Mouse (Mus musculus): ENCODE results near the gene Gale. TPM values are rescaled to one million over a fixed set of nuclear protein-coding genes. Genes with fewer than 3 reads are reported as not detected.
A peak's percentile ranks its signal among the peaks of the same experiment; 100 is the strongest.

Gene Gale
- 39.6 and 42.9 TPM in 2 replicates for polyA plus RNA-seq (2012; rRNA removed)

- peak within 1 kb of the TSS; percentile 89 for H3K4me3 ChIP-seq (replicated peaks; ENCODE audit: insufficient read depth, low read depth, low read length)
- H3K27ac ChIP-seq (ENCODE audit: insufficient read depth, low read length): peak within 1 kb of the TSS; percentile 91
- H3K4me1 ChIP-seq (ENCODE audit: control insufficient read depth, insufficient read depth, low read length): peaks cover 6% of the 10 kb centered on the region; the same call in 1 of the 2 replicates
- under 1% methylated on average over 56 of the region's 56 CpGs for whole genome bisulfite sequencing
- H3K27me3 ChIP-seq (ENCODE audit: control insufficient read depth, insufficient read depth, low read length): no peaks in the 10 kb centered on the region
- peak; percentile 96 for DNase-seq
- TF ChIP-seq CTCF (IDR thresholded peaks at IDR 0.05; ENCODE audit: borderline replicate concordance, insufficient read depth, low read depth, low read length) (no peak), POLR2A (IDR thresholded peaks at IDR 0.05; ENCODE audit: borderline replicate concordance, insufficient read depth, low read length) (peak; percentile 94)
Observed at GRCm38 (mm10) chr4:135963457-135964193, at the start of gene Gale. Gene Gale, plus strand, starts transcription at chr4:135963727.

- no peak for DNase-seq
- 95% methylated on average over 13 of the region's 13 CpGs for WGBS
- Histone ChIP-seq H3K4me3 (replicated peaks; ENCODE audit: insufficient read depth, low read depth, low read length) (no peak overlapping the region), H3K27ac (ENCODE audit: insufficient read depth, low read length) (no peak overlapping the region), H3K4me1 (ENCODE audit: control insufficient read depth, insufficient read depth, low read length) (no peaks in the 10 kb centered on the region; the same call in 1 of the 2 replicates), H3K27me3 (ENCODE audit: control insufficient read depth, insufficient read depth, low read length) (no peaks in the 10 kb centered on the region)
- TF ChIP-seq CTCF (IDR thresholded peaks at IDR 0.05; ENCODE audit: borderline replicate concordance, insufficient read depth, low read depth, low read length) (no peak), POLR2A (IDR thresholded peaks at IDR 0.05; ENCODE audit: borderline replicate concordance, insufficient read depth, low read length) (no peak)
Observed at GRCm38 (mm10) chr4:135918635-135919279, 44.8 kb upstream of the Gale start.

GRCm38 (mm10) chr4:135919280-135919639, 44.3 kb upstream of the Gale start:
- Histone ChIP-seq H3K4me1 (ENCODE audit: control insufficient read depth, insufficient read depth, low read length) (no peaks in the 10 kb centered on the region; the same call in 1 of the 2 replicates), H3K27ac (ENCODE audit: insufficient read depth, low read length) (no peak overlapping the region), H3K27me3 (ENCODE audit: control insufficient read depth, insufficient read depth, low read length) (no peaks in the 10 kb centered on the region), H3K4me3 (replicated peaks; ENCODE audit: insufficient read depth, low read depth, low read length) (no peak overlapping the region)
- WGBS: 93% methylated on average over 3 of the region's 3 CpGs
- TF ChIP-seq CTCF (IDR thresholded peaks at IDR 0.05; ENCODE audit: borderline replicate concordance, insufficient read depth, low read depth, low read length) (no peak), POLR2A (IDR thresholded peaks at IDR 0.05; ENCODE audit: borderline replicate concordance, insufficient read depth, low read length) (no peak)
- no peak for DNase-seq

GRCm38 (mm10) chr4:135920304-135921241, 43.0 kb upstream of the Gale start, which contains the start of gene Fuca1:
Gene Fuca1, plus strand, starts transcription at chr4:135920735.
- Histone ChIP-seq H3K4me1 (ENCODE audit: control insufficient read depth, insufficient read depth, low read length) (no peaks in the 10 kb centered on the region; the same call in 1 of the 2 replicates), H3K27me3 (ENCODE audit: control insufficient read depth, insufficient read depth, low read length) (no peaks in the 10 kb centered on the region), H3K27ac (ENCODE audit: insufficient read depth, low read length) (no peak within 1 kb of the TSS), H3K4me3 (replicated peaks; ENCODE audit: insufficient read depth, low read depth, low read length) (peak within 1 kb of the TSS; percentile 70)
- peak; percentile 62 for TF ChIP-seq POLR2A (IDR thresholded peaks at IDR 0.05; ENCODE audit: borderline replicate concordance, insufficient read depth, low read length)
- peak; percentile 58 for TF ChIP-seq CTCF (IDR thresholded peaks at IDR 0.05; ENCODE audit: borderline replicate concordance, insufficient read depth, low read depth, low read length)
- under 1% methylated on average over 60 of the region's 60 CpGs for WGBS
- DNase-seq: peak; percentile 93 to 97

- 3% methylated on average over 26 of the region's 26 CpGs for WGBS
- H3K4me1 ChIP-seq (ENCODE audit: control insufficient read depth, insufficient read depth, low read length): no peaks in the 10 kb centered on the region; the same call in 1 of the 2 replicates
- H3K27ac ChIP-seq (ENCODE audit: insufficient read depth, low read length): no peak overlapping the region
- no peaks in the 10 kb centered on the region for H3K27me3 ChIP-seq (ENCODE audit: control insufficient read depth, insufficient read depth, low read length)
- DNase-seq: peak in 1 of 2 experiments; percentile 21
- peak overlapping the region; percentile 70 for H3K4me3 ChIP-seq (replicated peaks; ENCODE audit: insufficient read depth, low read depth, low read length)
- TF ChIP-seq POLR2A (IDR thresholded peaks at IDR 0.05; ENCODE audit: borderline replicate concordance, insufficient read depth, low read length) (no peak), CTCF (IDR thresholded peaks at IDR 0.05; ENCODE audit: borderline replicate concordance, insufficient read depth, low read depth, low read length) (no peak)
Observed at GRCm38 (mm10) chr4:135921257-135922120, 42.0 kb upstream of the Gale start.

- no peak overlapping the region for H3K27ac ChIP-seq (ENCODE audit: insufficient read depth, low read length)
- 83% methylated on average over 1 of the region's 1 CpGs for WGBS
- no peaks in the 10 kb centered on the region; the same call in 1 of the 2 replicates for H3K4me1 ChIP-seq (ENCODE audit: control insufficient read depth, insufficient read depth, low read length)
- DNase-seq: no peak
- H3K4me3 ChIP-seq (replicated peaks; ENCODE audit: insufficient read depth, low read depth, low read length): no peak overlapping the region
- TF ChIP-seq CTCF (IDR thresholded peaks at IDR 0.05; ENCODE audit: borderline replicate concordance, insufficient read depth, low read depth, low read length) (no peak), POLR2A (IDR thresholded peaks at IDR 0.05; ENCODE audit: borderline replicate concordance, insufficient read depth, low read length) (no peak)
- no peaks in the 10 kb centered on the region for H3K27me3 ChIP-seq (ENCODE audit: control insufficient read depth, insufficient read depth, low read length)
Observed at GRCm38 (mm10) chr4:135922190-135922589, 41.3 kb upstream of the Gale start.

All from cerebellum, adult 2 months (tissue).